Mouse (Mus musculus) forebrain, embryonic 11.5 days (tissue): ENCODE data around the gene Tldc1. TPM values are rescaled to one million over a fixed set of nuclear protein-coding genes. Genes with fewer than 3 reads are reported as not detected.

ENCODE experiments used
- ATAC-seq: fragments of 200-750 bp; cut with Nextera tagmentation; replicated peaks from 2 replicates; pipeline ENCODE4 v1.8.0; 2017; ENCODE audit warnings: moderate TSS enrichment; ENCODE audit not compliant: low FRiP score
- DNase-seq: peaks from one replicate; pipeline ENCODE4 v3.0.0-alpha.2; 2017; ENCODE audit warnings: low spot score
- H3K27ac ChIP-seq: fragments of 300-500 bp; sonication (generic); 2 replicates; pipeline ENCODE4 v1.5.1; 2014; ENCODE audit warnings: low read depth, low read length
- H3K27me3 ChIP-seq: fragments of 300-500 bp; sonication (generic); 2 replicates; pipeline ENCODE4 v1.6.1; 2014; ENCODE audit warnings: mild to moderate bottlenecking, low read length, mixed read lengths; ENCODE audit not compliant: control insufficient read depth, insufficient read depth
- H3K36me3 ChIP-seq: fragments of 300-500 bp; sonication (generic); 2 replicates; pipeline ENCODE4 v1.6.1; 2014; ENCODE audit warnings: mild to moderate bottlenecking, low read length, moderate library complexity, mixed read lengths; ENCODE audit not compliant: control insufficient read depth, insufficient read depth
- H3K4me1 ChIP-seq: fragments of 300-500 bp; sonication (generic); replicated peaks from 2 replicates; pipeline ENCODE4 v1.6.1; 2014; ENCODE audit warnings: low read length, mixed read lengths; ENCODE audit not compliant: control insufficient read depth, insufficient read depth
- H3K4me2 ChIP-seq: fragments of 300-500 bp; sonication (generic); 2 replicates; pipeline ENCODE4 v1.6.1; 2014; ENCODE audit warnings: low read depth, mild to moderate bottlenecking, low read length, moderate library complexity, mixed read lengths; ENCODE audit not compliant: severe bottlenecking
- H3K4me3 ChIP-seq: fragments of 300-500 bp; sonication (generic); 2 replicates; pipeline ENCODE4 v1.5.1; 2014; ENCODE audit warnings: low read depth, low read length
- H3K9ac ChIP-seq: fragments of 300-500 bp; sonication (generic); 2 replicates; pipeline ENCODE4 v1.6.1; 2014; ENCODE audit warnings: low read length
- H3K9me3 ChIP-seq: fragments of 300-500 bp; sonication (generic); 2 replicates; pipeline ENCODE4 v1.6.1; 2016; ENCODE audit warnings: low read length, mixed read lengths; ENCODE audit not compliant: control insufficient read depth
- WGBS: fragments of 180-500 bp; shearing (Covaris S2); extraction: QIAGEN DNeasy Blood & Tissue Kit; methylation state at CpG from one replicate; pipeline ENCODE4 v1.1.7; 2014; 5-methylcytosine and 5-hydroxymethylcytosine counted together
- polyA plus RNA-seq: library from polyadenylated mRNA; unstranded; fragments of >200 nt; fragmentation: Nextera tagmentation; extraction: Ambion mirVana; gene quantifications from 2 replicates; pipeline ENCODE4 v1.2.1, GENCODE M21; 2014

Tldc1 gene
- polyA plus RNA-seq, 1 experiment from 2014 or later = 13.4 TPM

DNA sequence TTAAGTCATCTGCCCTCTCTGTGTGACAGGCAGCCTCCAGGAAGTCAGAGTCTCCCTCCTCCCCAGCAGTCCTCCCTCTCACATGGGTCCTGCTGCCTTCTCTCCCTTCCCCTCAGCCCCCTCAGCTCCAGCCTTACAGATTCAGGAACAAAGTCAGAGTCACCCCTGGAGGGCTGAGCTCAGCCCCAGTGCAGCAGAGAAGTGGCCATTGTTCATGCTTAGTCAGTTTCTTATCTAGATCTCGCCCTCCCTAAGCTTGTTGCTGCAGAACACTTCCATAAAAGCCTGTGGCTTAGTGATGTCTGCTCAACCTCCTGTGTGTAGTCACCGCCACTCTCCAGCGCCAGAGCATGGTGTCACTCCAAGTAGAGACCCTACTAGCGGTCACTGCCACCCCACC lies 33.6 kb downstream of the Tldc1 start:
- no peak for ATAC-seq
- H3K27me3 ChIP-seq = no peaks in the 10 kb centered on the region
- no peak overlapping the region for H3K9ac ChIP-seq
- no peak for DNase-seq
- no peaks in the 10 kb centered on the region for H3K9me3 ChIP-seq
- no peak overlapping the region for H3K4me2 ChIP-seq
- H3K27ac ChIP-seq = no peak overlapping the region
- H3K36me3 ChIP-seq = no peaks in the 10 kb centered on the region
- 79% methylated on average over 4 of the region's 4 CpGs for WGBS
- no peak overlapping the region for H3K4me3 ChIP-seq
- H3K4me1 ChIP-seq = no peaks in the 10 kb centered on the region

GRCm38 (mm10) chr8:119743291-119744026 lies 34.8 kb downstream of the Tldc1 start:
- no peak for ATAC-seq
- Histone ChIP-seq H3K4me2 (no peak overlapping the region), H3K36me3 (no peaks in the 10 kb centered on the region), H3K4me3 (no peak overlapping the region), H3K9ac (no peak overlapping the region), H3K9me3 (no peaks in the 10 kb centered on the region), H3K27me3 (no peaks in the 10 kb centered on the region), H3K4me1 (no peaks in the 10 kb centered on the region), H3K27ac (no peak overlapping the region)
- peak; percentile 77 for DNase-seq
- 59% methylated on average over 13 of the region's 13 CpGs for WGBS

DNA sequence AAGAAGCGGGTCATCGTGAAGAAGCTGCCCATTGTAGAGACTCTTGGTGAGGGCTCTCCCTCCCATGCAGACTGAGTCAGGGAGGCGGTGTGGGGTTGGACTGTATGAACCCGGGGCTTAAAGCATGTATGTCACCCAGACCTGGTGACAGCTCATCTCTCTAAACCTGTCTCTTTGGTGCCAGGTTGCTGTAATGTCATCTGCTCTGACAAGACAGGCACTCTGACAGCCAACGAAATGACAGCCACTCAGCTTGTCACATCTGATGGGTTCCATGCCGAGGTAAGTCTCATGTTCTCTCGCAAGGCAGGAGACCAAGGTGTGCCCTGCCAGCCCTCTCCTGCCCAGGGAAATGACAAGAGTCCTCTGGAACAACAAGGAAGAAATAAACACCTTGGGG lies 35.8 kb downstream of the Tldc1 start:
- H3K27me3 ChIP-seq = no peaks in the 10 kb centered on the region
- H3K9me3 ChIP-seq = no peaks in the 10 kb centered on the region
- no peaks in the 10 kb centered on the region for H3K36me3 ChIP-seq
- DNase-seq = no peak
- no peak overlapping the region for H3K4me3 ChIP-seq
- no peak for ATAC-seq
- H3K4me2 ChIP-seq = no peak overlapping the region
- no peak overlapping the region for H3K27ac ChIP-seq
- WGBS = 88% methylated on average over 7 of the region's 7 CpGs
- no peak overlapping the region for H3K9ac ChIP-seq
- no peaks in the 10 kb centered on the region for H3K4me1 ChIP-seq

GRCm38 (mm10) chr8:119740634-119741033 lies 37.6 kb downstream of the Tldc1 start:
- H3K27me3 ChIP-seq = no peaks in the 10 kb centered on the region
- H3K9me3 ChIP-seq = no peaks in the 10 kb centered on the region
- H3K4me3 ChIP-seq = no peak overlapping the region
- H3K9ac ChIP-seq = no peak overlapping the region
- DNase-seq = no peak
- 76% methylated on average over 4 of the region's 4 CpGs for WGBS
- ATAC-seq = no peak
- no peak overlapping the region for H3K4me2 ChIP-seq
- no peak overlapping the region for H3K27ac ChIP-seq
- no peaks in the 10 kb centered on the region for H3K36me3 ChIP-seq
- no peaks in the 10 kb centered on the region for H3K4me1 ChIP-seq

GRCm38 (mm10) chr8:119738129-119738907 lies 39.9 kb downstream of the Tldc1 start:
- 81% methylated on average over 19 of the region's 19 CpGs for WGBS

DNA sequence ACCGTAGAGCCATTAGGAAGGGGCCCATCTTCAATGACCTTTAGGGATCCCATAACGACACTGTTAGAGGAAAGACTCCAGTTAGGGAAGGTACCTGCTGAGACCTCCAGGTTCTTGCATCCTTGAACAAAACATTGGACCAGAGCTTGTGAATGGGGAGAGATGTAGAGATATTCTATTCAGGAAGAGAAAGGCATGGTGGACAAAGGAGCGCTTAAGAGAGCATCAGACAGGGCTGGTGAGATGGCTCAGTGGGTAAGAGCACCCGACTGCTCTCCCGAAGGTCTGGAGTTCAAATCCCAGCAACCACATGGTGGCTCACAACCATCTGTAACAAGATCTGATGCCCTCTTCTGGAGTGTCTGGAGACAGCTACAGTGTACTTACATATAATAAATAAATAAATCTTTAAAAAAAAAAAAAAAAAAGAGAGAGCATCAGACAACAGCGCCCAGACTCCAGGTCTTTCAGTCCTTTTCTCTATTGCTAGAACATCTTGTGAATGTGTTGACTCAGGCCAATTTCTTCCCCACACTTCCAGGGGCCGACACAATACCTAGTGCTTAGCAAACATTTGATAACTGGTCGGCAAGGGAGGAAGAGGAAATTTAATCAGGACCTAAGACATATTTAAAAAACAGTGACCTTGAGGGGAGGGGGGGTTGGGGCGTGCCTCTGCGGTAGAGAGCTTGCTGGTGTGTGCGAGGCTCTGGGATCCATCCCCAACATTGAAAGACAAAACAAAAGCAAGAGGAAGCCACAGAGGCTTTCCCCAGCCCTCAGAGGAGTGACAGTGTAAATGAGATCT lies 40.9 kb downstream of the Tldc1 start:
- Histone ChIP-seq H3K9ac (no peak overlapping the region), H3K4me1 (no peaks in the 10 kb centered on the region), H3K27ac (no peak overlapping the region), H3K27me3 (no peaks in the 10 kb centered on the region), H3K36me3 (no peaks in the 10 kb centered on the region), H3K4me2 (no peak overlapping the region), H3K4me3 (no peak overlapping the region), H3K9me3 (no peaks in the 10 kb centered on the region)
- 82% methylated on average over 11 of the region's 11 CpGs for WGBS
- ATAC-seq = no peak
- no peak for DNase-seq

More at GRCm38 (mm10) chr8:119738129-119738907, 39.9 kb downstream of the Tldc1 start:
- no peak overlapping the region for H3K27ac ChIP-seq
- no peak overlapping the region for H3K4me3 ChIP-seq
- H3K9ac ChIP-seq = no peak overlapping the region
- ATAC-seq (no peak), DNase-seq (no peak)
- H3K9me3 ChIP-seq = no peaks in the 10 kb centered on the region
- H3K27me3 ChIP-seq = no peaks in the 10 kb centered on the region
- no peaks in the 10 kb centered on the region for H3K4me1 ChIP-seq
- no peak overlapping the region for H3K4me2 ChIP-seq
- H3K36me3 ChIP-seq = no peaks in the 10 kb centered on the region

DNA sequence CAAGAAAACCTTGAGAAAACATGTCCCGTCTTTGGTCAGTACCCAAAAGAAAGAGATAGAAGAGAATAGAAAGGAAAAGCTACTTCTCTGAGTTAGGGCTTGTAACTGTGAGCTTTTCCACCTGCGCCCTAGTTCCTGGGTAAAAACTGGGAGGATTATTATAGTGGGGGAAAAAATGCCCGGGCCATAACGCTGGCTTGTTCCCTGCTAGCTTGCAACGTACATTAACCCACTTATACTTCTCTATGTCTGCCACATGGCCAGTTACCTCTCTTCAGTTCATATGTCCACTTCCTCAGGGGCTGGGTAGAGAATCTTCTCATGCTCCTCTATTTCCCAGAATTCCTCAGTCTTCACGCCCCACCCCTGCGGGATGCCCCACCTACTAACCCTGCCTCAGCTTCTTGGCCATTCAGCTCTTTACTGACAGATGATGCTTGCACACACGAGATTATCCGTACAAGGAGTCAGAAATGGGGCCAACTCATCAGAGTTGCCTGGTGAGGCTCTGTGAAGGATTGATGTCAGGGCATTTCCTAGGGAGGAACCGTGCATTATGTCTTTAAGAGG lies 41.8 kb downstream of the Tldc1 start:
- Histone ChIP-seq H3K9ac (no peak overlapping the region), H3K4me1 (no peaks in the 10 kb centered on the region), H3K27ac (no peak overlapping the region), H3K9me3 (no peaks in the 10 kb centered on the region), H3K27me3 (no peaks in the 10 kb centered on the region), H3K4me3 (no peak overlapping the region), H3K36me3 (no peaks in the 10 kb centered on the region), H3K4me2 (no peak overlapping the region)
- ATAC-seq (no peak), DNase-seq (no peak)
- 91% methylated on average over 10 of the region's 10 CpGs for WGBS

GRCm38 (mm10) chr8:119732072-119732471 lies 46.1 kb downstream of the Tldc1 start:
- Histone ChIP-seq H3K9ac (no peak overlapping the region), H3K4me3 (no peak overlapping the region), H3K4me1 (no peaks in the 10 kb centered on the region), H3K4me2 (no peak overlapping the region), H3K36me3 (no peaks in the 10 kb centered on the region), H3K27ac (no peak overlapping the region), H3K27me3 (no peaks in the 10 kb centered on the region), H3K9me3 (no peaks in the 10 kb centered on the region)
- WGBS = 76% methylated on average over 13 of the region's 13 CpGs
- no peak for ATAC-seq
- DNase-seq = no peak
